Mouse (Mus musculus): ENCODE results near the gene Rngtt.

DNA sequence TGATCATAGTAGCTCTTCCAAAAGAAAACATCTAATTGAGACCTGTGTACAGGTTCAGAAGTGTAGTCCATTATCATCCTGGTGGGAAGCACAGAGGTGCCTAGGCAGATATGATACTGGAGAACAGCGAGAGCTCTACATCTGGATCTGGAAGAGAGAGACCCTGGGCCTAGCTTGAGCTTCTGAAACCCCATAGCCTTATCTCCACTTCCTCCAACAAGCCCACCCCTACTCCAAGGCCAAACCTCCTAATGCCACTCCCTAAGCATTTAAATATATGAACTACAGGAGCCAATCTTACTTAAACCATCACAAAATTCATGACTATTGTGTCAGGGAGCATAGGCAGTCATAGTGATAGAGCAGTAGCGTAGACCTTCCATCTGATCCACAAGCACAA, 184.3 kb downstream of the Rngtt start:
- TF ChIP-seq GATA1 (IDR thresholded peaks at IDR 0.05; ENCODE audit: borderline replicate concordance, low read length) (no peak), FLI1 (IDR thresholded peaks at IDR 0.05; ENCODE audit: low read length) (no peak)
